ENCODE assay signal across 17 mouse cellular contexts in the genomic region with DNA sequence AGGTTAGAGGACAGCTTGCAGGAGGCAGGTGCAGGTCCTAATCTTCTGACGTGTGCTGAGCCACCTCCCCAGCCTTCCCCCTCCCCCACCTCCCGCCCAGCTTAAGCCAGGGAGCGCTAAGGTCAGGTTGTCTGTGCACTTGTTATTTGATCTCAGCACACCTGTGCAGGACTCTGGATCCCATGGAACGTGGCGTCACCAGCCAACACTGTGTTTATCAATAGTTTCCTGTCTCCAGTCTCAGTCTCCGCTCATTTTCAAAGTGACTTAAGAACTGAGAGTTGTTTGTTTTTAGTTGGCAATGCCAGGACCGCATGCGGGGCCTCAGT. TPM values are rescaled to one million over a fixed set of nuclear protein-coding genes. Genes with fewer than 3 reads are reported as not detected.
DNase-seq lines count a peak whose midpoint lies in the region; ATAC-seq and TF ChIP-seq lines count a peak whose summit lies in the region.
"Had no signal": no experiment of that assay in that cellular context is flagged by ENCODE, and none has a peak within 500 bp of the region (broad histone marks: within the 10 kb centered on the region; RNA-seq: fewer than 3 reads in every experiment).

No protein-coding gene starts in this region.

- ATAC-seq in liver, embryonic 11.5 days (replicated peaks; ENCODE audit: low FRiP score), result no peak
- peak; percentile 67 for ATAC-seq in intestine, embryonic 16.5 days
- ATAC-seq in stomach, embryonic 15.5 days (ENCODE audit: insufficient read depth, low FRiP score, low read depth), result peak; percentile 56; the same call in 1 of the 2 replicates
- ATAC-seq in activated CD4-positive, CD25-positive, alpha-beta regulatory T cell, adult 4 months, result no peak

- TF ChIP-seq POLR2A in liver, adult 2 months (IDR thresholded peaks at IDR 0.05; ENCODE audit: extremely low read depth, insufficient read depth, low read length), result no peak

- H3K9ac ChIP-seq in liver, adult 2 months (ENCODE audit: low read depth, low read length), result no peak overlapping the region
- H3K9ac ChIP-seq in liver, embryonic 11.5 days (ENCODE audit: low read depth, low read length), result no peak overlapping the region
- H3K9ac ChIP-seq in intestine, embryonic 16.5 days (ENCODE audit: low read depth, low read length), result no peak overlapping the region
- H3K9ac ChIP-seq in stomach, embryonic 15.5 days, result no peak overlapping the region
- H3K9ac ChIP-seq: embryonic facial prominence, embryonic 13.5 days; heart, embryonic 15.5 days; hindbrain, embryonic 14.5 days had no signal

- 18% methylated on average over 7 of the region's 8 CpGs for WGBS in liver, adult 2 months
- 46% methylated on average over 8 of the region's 8 CpGs for whole genome bisulfite sequencing in liver, embryonic 11.5 days
- WGBS in intestine, embryonic 16.5 days, result 21% methylated on average over 8 of the region's 8 CpGs
- WGBS in stomach, embryonic 15.5 days, result 21% methylated on average over 8 of the region's 8 CpGs

- H3K4me3 ChIP-seq in liver, adult 2 months (ENCODE audit: insufficient read depth, low read depth, low read length), result no peak overlapping the region
- no peak overlapping the region for H3K4me3 ChIP-seq in liver, embryonic 11.5 days (ENCODE audit: low read depth, low read length)
- H3K4me3 ChIP-seq in intestine, embryonic 16.5 days (ENCODE audit: low read length), result no peak overlapping the region
- H3K4me3 ChIP-seq in stomach, embryonic 15.5 days (replicated peaks), result no peak overlapping the region
- H3K4me3 ChIP-seq: embryonic facial prominence, embryonic 13.5 days; heart, embryonic 15.5 days had no signal

- peak overlapping the region; percentile 60 for H3K27ac ChIP-seq in liver, adult 2 months (replicated peaks; ENCODE audit: insufficient read depth, low read depth, low read length)
- no peak overlapping the region for H3K27ac ChIP-seq in liver, embryonic 11.5 days (ENCODE audit: low read depth, low read length)
- no peak overlapping the region for H3K27ac ChIP-seq in intestine, embryonic 16.5 days (ENCODE audit: low read length)
- no peak overlapping the region for H3K27ac ChIP-seq in stomach, embryonic 15.5 days
- H3K27ac ChIP-seq: embryonic facial prominence, embryonic 13.5 days; heart, embryonic 15.5 days; hindbrain, embryonic 14.5 days had no signal

- DNase-seq in embryo, embryonic 10 days (ENCODE audit: low spot score), result peak; percentile 39
- no peak for DNase-seq in embryo, embryonic 9.5 days (ENCODE audit: extremely low spot score)
- peak; percentile 99 for DNase-seq in liver, adult 2 months (ENCODE audit: extremely low read depth, low read depth, low spot score)
- DNase-seq in liver, embryonic 11.5 days (ENCODE audit: low spot score), result no peak
- DNase-seq in heart, postnatal 10 days, result no peak
- DNase-seq: adrenal gland, postnatal 25 days; cerebellum, adult 9-10 months; layer of hippocampus, adult 9-11 months; midbrain, embryonic 14.5 days; right cerebral cortex, postnatal 25 days; thymus, postnatal 14 days had no signal

- no peaks in the 10 kb centered on the region for H3K27me3 ChIP-seq in liver, adult 2 months (ENCODE audit: control insufficient read depth, insufficient read depth, low read length)
- H3K27me3 ChIP-seq in liver, embryonic 11.5 days (replicated peaks; ENCODE audit: control insufficient read depth, insufficient read depth, low read length), result no peaks in the 10 kb centered on the region
- no peaks in the 10 kb centered on the region for H3K27me3 ChIP-seq in intestine, embryonic 16.5 days (replicated peaks; ENCODE audit: control insufficient read depth, insufficient read depth, low read length)
- no peaks in the 10 kb centered on the region for H3K27me3 ChIP-seq in stomach, embryonic 15.5 days (replicated peaks)
- H3K27me3 ChIP-seq: embryonic facial prominence, embryonic 13.5 days; heart, embryonic 15.5 days had no signal

- no peaks in the 10 kb centered on the region for H3K9me3 ChIP-seq in liver, embryonic 11.5 days (ENCODE audit: control insufficient read depth, low read length)
- H3K9me3 ChIP-seq in intestine, embryonic 16.5 days (ENCODE audit: control insufficient read depth, low read length), result no peaks in the 10 kb centered on the region
- no peaks in the 10 kb centered on the region for H3K9me3 ChIP-seq in stomach, embryonic 15.5 days
- H3K9me3 ChIP-seq: embryonic facial prominence, embryonic 13.5 days; heart, embryonic 15.5 days had no signal

- H3K4me1 ChIP-seq in liver, adult 2 months (ENCODE audit: control insufficient read depth, insufficient read depth, low read length), result peaks cover 50% of the 10 kb centered on the region
- H3K4me1 ChIP-seq in liver, embryonic 11.5 days (replicated peaks; ENCODE audit: control insufficient read depth, insufficient read depth, low read length), result peaks cover 24% of the 10 kb centered on the region
- peaks cover 32% of the 10 kb centered on the region for H3K4me1 ChIP-seq in intestine, embryonic 16.5 days (ENCODE audit: control insufficient read depth, insufficient read depth, low read length)
- H3K4me1 ChIP-seq in stomach, embryonic 15.5 days, result peaks cover 25% of the 10 kb centered on the region

- no peaks in the 10 kb centered on the region for H3K79me2 ChIP-seq in liver, adult 2 months (ENCODE audit: control insufficient read depth, insufficient read depth, low read length)

- H3K4me2 ChIP-seq in liver, embryonic 11.5 days, result no peak overlapping the region
- no peak overlapping the region for H3K4me2 ChIP-seq in intestine, embryonic 16.5 days (ENCODE audit: low read depth, low read length)
- H3K4me2 ChIP-seq in stomach, embryonic 15.5 days, result no peak overlapping the region
- H3K4me2 ChIP-seq: embryonic facial prominence, embryonic 13.5 days; heart, embryonic 15.5 days; hindbrain, embryonic 14.5 days had no signal

- TF ChIP-seq CTCF in liver, adult 2 months (IDR thresholded peaks at IDR 0.05; ENCODE audit: low read depth, low read length), result no peak

- no peaks in the 10 kb centered on the region for H3K36me3 ChIP-seq in liver, adult 2 months (ENCODE audit: control insufficient read depth, insufficient read depth, low read length)
- no peaks in the 10 kb centered on the region for H3K36me3 ChIP-seq in liver, embryonic 11.5 days (ENCODE audit: control insufficient read depth, insufficient read depth, low read length)
- no peaks in the 10 kb centered on the region for H3K36me3 ChIP-seq in intestine, embryonic 16.5 days (ENCODE audit: control insufficient read depth, insufficient read depth, low read length)
- no peaks in the 10 kb centered on the region for H3K36me3 ChIP-seq in stomach, embryonic 15.5 days
- H3K36me3 ChIP-seq: embryonic facial prominence, embryonic 13.5 days; heart, embryonic 15.5 days had no signal

- intact Hi-C loops in heart, postnatal 10 days (cut with DNase I), result no loop called here

RNA-seq across cellular contexts. Expression of a gene that starts 19.9 kb away (rescaled TPM):
- 14.3 and 21.5 TPM in 2 replicates for total RNA-seq in liver, adult 2 months (2014; rRNA removed)
- polyA plus RNA-seq in liver, adult 2 months (2012; rRNA removed), result 11.0 and 12.7 TPM in 2 replicates
- 21.9 and 23.2 TPM in 2 replicates for polyA plus RNA-seq in liver, embryonic 11.5 days (2014; fragmentation: Nextera tagmentation; extraction: Ambion mirVana)
- polyA plus RNA-seq in intestine, embryonic 16.5 days (2015; fragmentation: Nextera tagmentation; extraction: Ambion mirVana), result 6.8 and 9.1 TPM in 2 replicates
- 10.4 and 10.6 TPM in 2 replicates for polyA plus RNA-seq in stomach, embryonic 15.5 days (2015; fragmentation: Nextera tagmentation; extraction: Ambion mirVana)
- polyA plus RNA-seq in activated CD4-positive, CD25-positive, alpha-beta regulatory T cell, adult 4 months (2017; shearing (Covaris generic)), result 1 to 10 TPM; 5.2 to 7.7 TPM
- total RNA-seq in heart, postnatal 10 days (2021), result 10 to 100 TPM; 10.3 to 19.6 TPM

RNA-seq across cellular contexts. Expression of a gene that starts 56.1 kb away (rescaled TPM):
- 6.5 and 8.2 TPM in 2 replicates for total RNA-seq in liver, adult 2 months (2014; rRNA removed)
- polyA plus RNA-seq in liver, adult 2 months (2012; rRNA removed), result 23.4 and 25.2 TPM in 2 replicates
- 16.8 and 16.9 TPM in 2 replicates for polyA plus RNA-seq in liver, embryonic 11.5 days (2014; fragmentation: Nextera tagmentation; extraction: Ambion mirVana)
- polyA plus RNA-seq in intestine, embryonic 16.5 days (2015; fragmentation: Nextera tagmentation; extraction: Ambion mirVana), result 21.2 and 22.8 TPM in 2 replicates
- 24.0 and 26.8 TPM in 2 replicates for polyA plus RNA-seq in stomach, embryonic 15.5 days (2015; fragmentation: Nextera tagmentation; extraction: Ambion mirVana)
- 1 to 10 TPM; 3.0 to 6.8 TPM for polyA plus RNA-seq in activated CD4-positive, CD25-positive, alpha-beta regulatory T cell, adult 4 months (2017; shearing (Covaris generic))
- 10 to 100 TPM; 82.8 to 88.9 TPM for total RNA-seq in heart, postnatal 10 days (2021)

Comparison
In these comparisons a context has a peak if more than half of its experiments do, and no peak if none do; other contexts are left out.
1. DNase-seq: peak in embryo, embryonic 10 days (single experiment) and liver, adult 2 months (single experiment); none in embryo, embryonic 9.5 days (single experiment), liver, embryonic 11.5 days (single experiment) and heart, postnatal 10 days (0 of 2).
2. ATAC-seq: peak in intestine, embryonic 16.5 days (single experiment) and stomach, embryonic 15.5 days (single experiment); none in liver, embryonic 11.5 days (single experiment) and activated CD4-positive, CD25-positive, alpha-beta regulatory T cell, adult 4 months (single experiment).